Mouse (Mus musculus): ENCODE measurements at regions not wholly inside any gene's neighbourhood (a gene's known extent, or its start where the extent isn't known, plus 50 kb on each side); places are given as distances from the start of the nearest gene placed in this dataset.

- Histone ChIP-seq H3K36me3 (ENCODE audit: control insufficient read depth in 1 of 2, insufficient read depth in 2 of 2, low read length in 2 of 2) (no peaks in the 10 kb centered on the region), H3K9me3 (replicated peaks; ENCODE audit: insufficient read depth, low read length) (no peaks in the 10 kb centered on the region), H3K27me3 (ENCODE audit: control insufficient read depth in 1 of 2, insufficient read depth in 2 of 2, low read length in 2 of 2) (peaks cover 0 to 4% of the 10 kb centered on the region in 2 experiments; a peak in 2 of 4 replicates), H3K4me1 (ENCODE audit: control insufficient read depth in 1 of 2, insufficient read depth in 2 of 2, low read length in 2 of 2) (no peaks in the 10 kb centered on the region), H3K79me2 (ENCODE audit: control insufficient read depth, insufficient read depth, low read length, poor library complexity) (no peaks in the 10 kb centered on the region), H3K27ac (ENCODE audit: control insufficient read depth, low read depth, low read length) (no peak overlapping the region), H3K4me3 (ENCODE audit: control insufficient read depth in 1 of 2, insufficient read depth in 1 of 2, low read depth in 2 of 2, low read length in 2 of 2) (no peak overlapping the region), H3K9ac (ENCODE audit: control insufficient read depth, low read depth, low read length, poor library complexity, severe bottlenecking) (no peak overlapping the region)
- DNase-seq (ENCODE audit: low read depth, low spot score): no peak
- TF ChIP-seq UBTF (IDR thresholded peaks at IDR 0.05; ENCODE audit: borderline replicate concordance, insufficient read depth, low read depth, low read length) (no peak), NELFE (IDR thresholded peaks at IDR 0.05; ENCODE audit: low read depth, low read length) (no peak), ZKSCAN1 (IDR thresholded peaks at IDR 0.05; ENCODE audit: low read depth, low read length) (no peak), CHD2 (IDR thresholded peaks at IDR 0.05; ENCODE audit: low read length) (no peak), POLR2AphosphoS2 (IDR thresholded peaks at IDR 0.05; ENCODE audit: low read length) (no peak), JUND (IDR thresholded peaks at IDR 0.05; ENCODE audit: low read depth, low read length) (no peak), GATA1 (IDR thresholded peaks at IDR 0.05; ENCODE audit: low read depth, low read length) (no peak), MEF2A (IDR thresholded peaks at IDR 0.05; ENCODE audit: extremely low read depth, insufficient replicate concordance, low read depth, low read length, poor library complexity, severe bottlenecking) (no peak), MAX (IDR thresholded peaks at IDR 0.05; ENCODE audit: low read length) (no peak), RCOR1 (IDR thresholded peaks at IDR 0.05; ENCODE audit: low read depth, low read length) (no peak), ZNF384 (IDR thresholded peaks at IDR 0.05; ENCODE audit: low read depth, low read length) (no peak), TCF12 (IDR thresholded peaks at IDR 0.05; ENCODE audit: low read depth, low read length) (no peak), MAZ (IDR thresholded peaks at IDR 0.05; ENCODE audit: low read depth, low read length) (no peak), USF2 (IDR thresholded peaks at IDR 0.05; ENCODE audit: borderline replicate concordance in 1 of 2, insufficient read depth in 1 of 2, low read depth in 1 of 2, low read length in 2 of 2) (no peak), CHD1 (IDR thresholded peaks at IDR 0.05; ENCODE audit: low read depth, low read length) (no peak), TBP (IDR thresholded peaks at IDR 0.05; ENCODE audit: low read depth, low read length) (no peak), EP300 (IDR thresholded peaks at IDR 0.05; ENCODE audit: low read depth in 1 of 2, low read length in 2 of 2) (no peak), USF1 (IDR thresholded peaks at IDR 0.05; ENCODE audit: low read depth, low read length) (no peak)
Measured at GRCm38 (mm10) chrX:140164859-140165258, 102.2 kb downstream of the Pih1h3b start.

GRCm38 (mm10) chrX:140165966-140166365 lies 103.3 kb downstream of the Pih1h3b start:
- H3K9ac ChIP-seq (ENCODE audit: control insufficient read depth, low read depth, low read length, poor library complexity, severe bottlenecking): no peak overlapping the region
- no peak for DNase-seq (ENCODE audit: low read depth, low spot score)
- H3K27ac ChIP-seq (ENCODE audit: control insufficient read depth, low read depth, low read length): no peak overlapping the region

More at GRCm38 (mm10) chrX:140165966-140166365, 103.3 kb downstream of the Pih1h3b start:
- no peak overlapping the region for H3K4me3 ChIP-seq (ENCODE audit: control insufficient read depth in 1 of 2, insufficient read depth in 1 of 2, low read depth in 2 of 2, low read length in 2 of 2)
- TF ChIP-seq TBP (IDR thresholded peaks at IDR 0.05; ENCODE audit: low read depth, low read length) (no peak), USF1 (IDR thresholded peaks at IDR 0.05; ENCODE audit: low read depth, low read length) (no peak), MAX (IDR thresholded peaks at IDR 0.05; ENCODE audit: low read length) (no peak), ZC3H11A (IDR thresholded peaks at IDR 0.05; ENCODE audit: low read depth, low read length) (no peak), E2F4 (IDR thresholded peaks at IDR 0.05; ENCODE audit: borderline replicate concordance, low read depth, low read length) (no peak), RAD21 (IDR thresholded peaks at IDR 0.05; ENCODE audit: low read depth, low read length) (no peak), MAZ (IDR thresholded peaks at IDR 0.05; ENCODE audit: low read depth, low read length) (no peak), CHD1 (IDR thresholded peaks at IDR 0.05; ENCODE audit: low read depth, low read length) (no peak), CHD2 (IDR thresholded peaks at IDR 0.05; ENCODE audit: low read length) (no peak)
- no peaks in the 10 kb centered on the region for H3K4me1 ChIP-seq (ENCODE audit: control insufficient read depth in 1 of 2, insufficient read depth in 2 of 2, low read length in 2 of 2)
- H3K9me3 ChIP-seq (replicated peaks; ENCODE audit: insufficient read depth, low read length): no peaks in the 10 kb centered on the region
- no peaks in the 10 kb centered on the region for H3K79me2 ChIP-seq (ENCODE audit: control insufficient read depth, insufficient read depth, low read length, poor library complexity)
- peaks cover 0 to 4% of the 10 kb centered on the region in 2 experiments; a peak in 2 of 4 replicates for H3K27me3 ChIP-seq (ENCODE audit: control insufficient read depth in 1 of 2, insufficient read depth in 2 of 2, low read length in 2 of 2)
- H3K36me3 ChIP-seq (ENCODE audit: control insufficient read depth in 1 of 2, insufficient read depth in 2 of 2, low read length in 2 of 2): no peaks in the 10 kb centered on the region

Data from MEL (cell line).